Mouse (Mus musculus) liver, postnatal 0 days (tissue): ENCODE results near the gene Nadk. TPM values are rescaled to one million over a fixed set of nuclear protein-coding genes. Genes with fewer than 3 reads are reported as not detected.
A peak's percentile ranks its signal among the peaks of the same experiment; 100 is the strongest.

ENCODE experiments used
- ATAC-seq: fragments of 200-750 bp; cut with Nextera tagmentation; 2 replicates; pipeline ENCODE4 v1.8.0; 2017; ENCODE audit warnings: mild to moderate bottlenecking, moderate library complexity
- DNase-seq: peaks from one replicate; pipeline ENCODE4 v3.0.0-alpha.2; 2016
- H3K27ac ChIP-seq: fragments of 300-500 bp; sonication (generic); 2 replicates; pipeline ENCODE4 v1.5.1; 2014; ENCODE audit warnings: antibody characterized with exemption, moderate library complexity, mild to moderate bottlenecking, low read depth
- H3K27me3 ChIP-seq: fragments of 300-500 bp; sonication (generic); 2 replicates; pipeline ENCODE4 v1.6.1; 2014; ENCODE audit warnings: low read length, control low read depth, mixed read lengths; ENCODE audit not compliant: insufficient read depth
- H3K36me3 ChIP-seq: fragments of 300-500 bp; sonication (generic); replicated peaks from 2 replicates; pipeline ENCODE4 v1.6.1; 2014; ENCODE audit warnings: mild to moderate bottlenecking, control low read depth, low read length, moderate library complexity, mixed read lengths; ENCODE audit not compliant: insufficient read depth
- H3K4me1 ChIP-seq: fragments of 300-500 bp; sonication (generic); 2 replicates; pipeline ENCODE4 v1.6.1; 2014; ENCODE audit warnings: antibody characterized with exemption, mild to moderate bottlenecking, control low read depth; ENCODE audit not compliant: insufficient read depth
- H3K4me2 ChIP-seq: fragments of 300-500 bp; sonication (generic); 2 replicates; pipeline ENCODE4 v1.6.1; 2014; ENCODE audit warnings: low read depth, mild to moderate bottlenecking, low read length, moderate library complexity, mixed read lengths
- H3K4me3 ChIP-seq: fragments of 300-500 bp; sonication (generic); 2 replicates; pipeline ENCODE4 v1.5.1; 2014; ENCODE audit warnings: low read depth, low read length
- H3K9ac ChIP-seq: fragments of 300-500 bp; sonication (generic); replicated peaks from 2 replicates; pipeline ENCODE4 v1.6.1; 2014; ENCODE audit warnings: mild to moderate bottlenecking, moderate library complexity
- H3K9me3 ChIP-seq: fragments of 300-500 bp; sonication (generic); 2 replicates; pipeline ENCODE4 v1.6.1; 2016; ENCODE audit warnings: mild to moderate bottlenecking, control low read depth, low read length, mixed read lengths
- CTCF ChIP-seq: sonication (generic); IDR thresholded peaks from 2 replicates; pipeline ENCODE4 v1.5.1; 2016; ENCODE audit warnings: antibody characterized with exemption, low read depth
- EP300 ChIP-seq: IDR thresholded peaks from 2 replicates; pipeline ENCODE4 v1.6.1; 2016; ENCODE audit warnings: antibody characterized with exemption, low read depth, mild to moderate bottlenecking
- WGBS: fragments of 180-500 bp; shearing (Covaris S2); extraction: QIAGEN DNeasy Blood & Tissue Kit; methylation state at CpG from one replicate; pipeline ENCODE4 v1.1.7; 2014; ENCODE audit not compliant: insufficient replicate concordance; 5-methylcytosine and 5-hydroxymethylcytosine counted together
- polyA plus RNA-seq: library from polyadenylated mRNA; unstranded; fragments of >200 nt; fragmentation: Nextera tagmentation; extraction: Ambion mirVana; gene quantifications from 2 replicates; pipeline ENCODE4 v1.2.1, GENCODE M21; 2015

The Nadk gene
- 50.1 and 55.5 TPM in 2 replicates for polyA plus RNA-seq

- H3K27ac ChIP-seq: peak within 1 kb of the TSS; percentile 94
- peak within 1 kb of the TSS; percentile 76 for H3K4me2 ChIP-seq
- H3K9me3 ChIP-seq: no peaks in the 10 kb centered on the region
- TF ChIP-seq CTCF (no peak), EP300 (no peak)
- H3K4me1 ChIP-seq: peaks cover 58% of the 10 kb centered on the region
- peak within 1 kb of the TSS; percentile 61 for H3K4me3 ChIP-seq
- no peaks in the 10 kb centered on the region for H3K27me3 ChIP-seq
- 42% methylated on average over 7 of the region's 7 CpGs for WGBS
- ATAC-seq (no peak), DNase-seq (no peak)
- peak within 1 kb of the TSS; percentile 62 for H3K9ac ChIP-seq
- peaks cover 16% of the 10 kb centered on the region for H3K36me3 ChIP-seq
Observed at GRCm38 (mm10) chr4:155561661-155562442, at the start of gene Nadk. Gene Nadk, plus strand, starts transcription at chr4:155562378.

- H3K9ac ChIP-seq: no peak overlapping the region
- H3K27ac ChIP-seq: no peak overlapping the region
- 0 out of 2 replicates have a peak, but pooled peaks cover 3% of the 10 kb centered on the region for H3K36me3 ChIP-seq
- H3K27me3 ChIP-seq: no peaks in the 10 kb centered on the region
- ATAC-seq (no peak), DNase-seq (no peak)
- TF ChIP-seq EP300 (no peak), CTCF (no peak)
- H3K4me1 ChIP-seq: peaks cover 7% of the 10 kb centered on the region
- 95% methylated on average over 2 of the region's 2 CpGs for WGBS
- H3K9me3 ChIP-seq: no peaks in the 10 kb centered on the region
- no peak overlapping the region for H3K4me2 ChIP-seq
- H3K4me3 ChIP-seq: no peak overlapping the region
Observed at GRCm38 (mm10) chr4:155514810-155515209, 47.4 kb upstream of the Nadk start.

- ATAC-seq: no peak
- H3K36me3 ChIP-seq: 0 out of 2 replicates have a peak, but pooled peaks cover 3% of the 10 kb centered on the region
- no peaks in the 10 kb centered on the region for H3K4me1 ChIP-seq
- H3K27me3 ChIP-seq: no peaks in the 10 kb centered on the region
- no peak overlapping the region for H3K27ac ChIP-seq
- no peak overlapping the region for H3K4me3 ChIP-seq
- H3K9ac ChIP-seq: no peak overlapping the region
- peak; percentile 49 for TF ChIP-seq CTCF
- no peak for TF ChIP-seq EP300
- H3K9me3 ChIP-seq: no peaks in the 10 kb centered on the region
- no peak for DNase-seq
- 79% methylated on average over 7 of the region's 7 CpGs for WGBS
- no peak overlapping the region for H3K4me2 ChIP-seq
Observed at GRCm38 (mm10) chr4:155517948-155518517, 44.1 kb upstream of the Nadk start.

GRCm38 (mm10) chr4:155522327-155522726, 39.9 kb upstream of the Nadk start:
- H3K4me1 ChIP-seq: no peaks in the 10 kb centered on the region
- no peak overlapping the region for H3K4me3 ChIP-seq
- 79% methylated on average over 7 of the region's 7 CpGs for WGBS
- no peak overlapping the region for H3K4me2 ChIP-seq
- no peak for ATAC-seq
- no peaks in the 10 kb centered on the region for H3K27me3 ChIP-seq
- H3K9ac ChIP-seq: no peak overlapping the region
- H3K27ac ChIP-seq: no peak overlapping the region
- no peaks in the 10 kb centered on the region for H3K9me3 ChIP-seq
- H3K36me3 ChIP-seq: 0 out of 2 replicates have a peak, but pooled peaks cover 7% of the 10 kb centered on the region
- TF ChIP-seq CTCF (no peak), EP300 (no peak)
- DNase-seq: no peak

- TF ChIP-seq EP300: no peak
- TF ChIP-seq CTCF: no peak
- Histone ChIP-seq H3K27me3 (no peaks in the 10 kb centered on the region), H3K9ac (no peak overlapping the region), H3K36me3 (peaks cover 23% of the 10 kb centered on the region), H3K4me3 (no peak overlapping the region), H3K4me1 (no peaks in the 10 kb centered on the region), H3K9me3 (no peaks in the 10 kb centered on the region), H3K27ac (no peak overlapping the region), H3K4me2 (no peak overlapping the region)
- no peak for ATAC-seq
- 67% methylated on average over 5 of the region's 5 CpGs for WGBS
- DNase-seq: no peak
Observed at GRCm38 (mm10) chr4:155525751-155526150, 36.4 kb upstream of the Nadk start.

- no peaks in the 10 kb centered on the region for H3K4me1 ChIP-seq
- H3K9me3 ChIP-seq: no peaks in the 10 kb centered on the region
- H3K36me3 ChIP-seq: peaks cover 38% of the 10 kb centered on the region
- TF ChIP-seq EP300: no peak
- no peak for TF ChIP-seq CTCF
- ATAC-seq: no peak
- H3K4me3 ChIP-seq: no peak overlapping the region
- H3K27ac ChIP-seq: no peak overlapping the region
- no peaks in the 10 kb centered on the region for H3K27me3 ChIP-seq
- WGBS: 61% methylated on average over 3 of the region's 3 CpGs
- H3K4me2 ChIP-seq: no peak overlapping the region
- H3K9ac ChIP-seq: no peak overlapping the region
- no peak for DNase-seq
Observed at GRCm38 (mm10) chr4:155529294-155529693, 32.9 kb upstream of the Nadk start.
